Comparison of ENCODE assay signal across 22 mouse cellular contexts in genomic region chr7:115476881-115477665, GRCm38 (mm10).
DNase-seq lines count a peak whose midpoint lies in the region; ATAC-seq lines count a peak whose summit lies in the region.
"Had no signal": no experiment of that assay in that cellular context is flagged by ENCODE, and none has a peak within 500 bp of the region (broad histone marks: within the 10 kb centered on the region; RNA-seq: fewer than 3 reads in every experiment).

No protein-coding gene starts in this region.

- no peaks in the 10 kb centered on the region for H3K36me3 ChIP-seq in hindbrain, embryonic 15.5 days
- H3K36me3 ChIP-seq in hindbrain, embryonic 12.5 days, result no peaks in the 10 kb centered on the region
- H3K36me3 ChIP-seq in liver, embryonic 11.5 days (ENCODE audit: control insufficient read depth, insufficient read depth, low read length), result no peaks in the 10 kb centered on the region
- H3K36me3 ChIP-seq: embryonic facial prominence, embryonic 13.5 days; forebrain, embryonic 15.5 days; heart, embryonic 15.5 days; limb, embryonic 15.5 days; neural tube, embryonic 15.5 days had no signal

- H3K27ac ChIP-seq in hindbrain, embryonic 15.5 days (replicated peaks), result no peak overlapping the region
- no peak overlapping the region for H3K27ac ChIP-seq in hindbrain, embryonic 12.5 days
- no peak overlapping the region for H3K27ac ChIP-seq in liver, embryonic 11.5 days (ENCODE audit: low read depth, low read length)
- H3K27ac ChIP-seq: embryonic facial prominence, embryonic 13.5 days; forebrain, embryonic 15.5 days; heart, embryonic 15.5 days; limb, embryonic 15.5 days; neural tube, embryonic 15.5 days had no signal

- H3K9me3 ChIP-seq in hindbrain, embryonic 15.5 days, result no peaks in the 10 kb centered on the region
- H3K9me3 ChIP-seq in hindbrain, embryonic 12.5 days (replicated peaks), result no peaks in the 10 kb centered on the region
- H3K9me3 ChIP-seq in liver, embryonic 11.5 days (ENCODE audit: control insufficient read depth, low read length), result no peaks in the 10 kb centered on the region
- H3K9me3 ChIP-seq: embryonic facial prominence, embryonic 13.5 days; forebrain, embryonic 15.5 days; heart, embryonic 15.5 days; limb, embryonic 15.5 days; neural tube, embryonic 15.5 days had no signal

- H3K4me1 ChIP-seq in hindbrain, embryonic 15.5 days (replicated peaks), result 0 out of 2 replicates have a peak, but pooled peaks cover 6% of the 10 kb centered on the region
- H3K4me1 ChIP-seq in hindbrain, embryonic 12.5 days, result 0 out of 2 replicates have a peak, but pooled peaks cover 4% of the 10 kb centered on the region
- H3K4me1 ChIP-seq in liver, embryonic 11.5 days (replicated peaks; ENCODE audit: control insufficient read depth, insufficient read depth, low read length), result no peaks in the 10 kb centered on the region

- H3K9ac ChIP-seq in hindbrain, embryonic 15.5 days, result no peak overlapping the region
- H3K9ac ChIP-seq in hindbrain, embryonic 12.5 days, result no peak overlapping the region
- H3K9ac ChIP-seq in liver, embryonic 11.5 days (ENCODE audit: low read depth, low read length), result no peak overlapping the region
- H3K9ac ChIP-seq: embryonic facial prominence, embryonic 13.5 days; forebrain, embryonic 15.5 days; heart, embryonic 15.5 days; limb, embryonic 15.5 days; liver, postnatal 0 days; neural tube, embryonic 15.5 days had no signal

- peak; percentile 82 for DNase-seq in gastrocnemius, adult 18-20 months (ENCODE audit: low spot score)
- DNase-seq in gastrocnemius, postnatal 4 days (ENCODE audit: low spot score in 2 of 2), result no peak
- peak; percentile 11 for DNase-seq in liver, embryonic 11.5 days (ENCODE audit: low spot score)
- DNase-seq in liver, result no peak
- DNase-seq in skeletal muscle tissue, adult 2 months (ENCODE audit: low read depth, low spot score), result peak; percentile 95
- DNase-seq in frontal cortex, postnatal 14 days (ENCODE audit: low spot score in 2 of 2), result no peak
- DNase-seq: adrenal gland, postnatal 10 days; kidney, postnatal 10 days; liver, postnatal 0 days; lung, postnatal 10 days; midbrain, embryonic 14.5 days; right cerebral cortex, postnatal 4 days; thymus, postnatal 14 days had no signal

- no peak for ATAC-seq in hindbrain, embryonic 15.5 days (ENCODE audit: low FRiP score, low read depth)
- ATAC-seq in hindbrain, embryonic 12.5 days (ENCODE audit: low FRiP score), result no peak
- no peak for ATAC-seq in liver, embryonic 11.5 days (replicated peaks; ENCODE audit: low FRiP score)
- ATAC-seq: activated CD4-positive, CD25-positive, alpha-beta regulatory T cell, adult 4 months; CD4-positive, CD25-positive, alpha-beta regulatory T cell, adult 4 months; forebrain, embryonic 15.5 days; liver, postnatal 0 days had no signal

- no peak overlapping the region for H3K4me3 ChIP-seq in hindbrain, embryonic 15.5 days
- no peak overlapping the region for H3K4me3 ChIP-seq in hindbrain, embryonic 12.5 days
- H3K4me3 ChIP-seq in liver, embryonic 11.5 days (ENCODE audit: low read depth, low read length), result no peak overlapping the region
- H3K4me3 ChIP-seq: embryonic facial prominence, embryonic 13.5 days; forebrain, embryonic 15.5 days; heart, embryonic 15.5 days; limb, embryonic 15.5 days; neural tube, embryonic 15.5 days had no signal

- peak overlapping the region; percentile 19; the same call in 1 of the 2 replicates for H3K4me2 ChIP-seq in hindbrain, embryonic 15.5 days
- H3K4me2 ChIP-seq in hindbrain, embryonic 12.5 days (replicated peaks), result no peak overlapping the region
- no peak overlapping the region for H3K4me2 ChIP-seq in liver, embryonic 11.5 days
- H3K4me2 ChIP-seq: embryonic facial prominence, embryonic 13.5 days; forebrain, embryonic 15.5 days; heart, embryonic 15.5 days; limb, embryonic 15.5 days; neural tube, embryonic 15.5 days had no signal

- WGBS in hindbrain, embryonic 15.5 days, result 48% methylated on average over 13 of the region's 13 CpGs
- 60% methylated on average over 13 of the region's 13 CpGs for WGBS in hindbrain, embryonic 12.5 days
- WGBS in liver, embryonic 11.5 days, result 65% methylated on average over 13 of the region's 13 CpGs

- no peaks in the 10 kb centered on the region for H3K27me3 ChIP-seq in hindbrain, embryonic 15.5 days
- no peaks in the 10 kb centered on the region for H3K27me3 ChIP-seq in hindbrain, embryonic 12.5 days
- H3K27me3 ChIP-seq in liver, embryonic 11.5 days (replicated peaks; ENCODE audit: control insufficient read depth, insufficient read depth, low read length), result no peaks in the 10 kb centered on the region
- H3K27me3 ChIP-seq: forebrain, embryonic 15.5 days; heart, embryonic 15.5 days; limb, embryonic 15.5 days; neural tube, embryonic 15.5 days had no signal

Comparison
In these comparisons a context has a peak if more than half of its experiments do, and no peak if none do; other contexts are left out.
1. DNase-seq: peak in gastrocnemius, adult 18-20 months (single experiment), liver, embryonic 11.5 days (single experiment) and skeletal muscle tissue, adult 2 months (single experiment); none in gastrocnemius, postnatal 4 days (0 of 2), liver (single experiment) and frontal cortex, postnatal 14 days (0 of 2).